Mouse (Mus musculus) hindbrain, embryonic 13.5 days (tissue): ENCODE data around the gene Arhgef17. TPM values are rescaled to one million over a fixed set of nuclear protein-coding genes. Genes with fewer than 3 reads are reported as not detected.

ENCODE experiments used
- ATAC-seq: fragments of 200-750 bp; cut with Nextera tagmentation; 2 replicates; pipeline ENCODE4 v1.8.0; 2017; ENCODE audit warnings: moderate TSS enrichment; ENCODE audit not compliant: low FRiP score
- H3K27ac ChIP-seq: fragments of 300-500 bp; sonication (generic); 2 replicates; pipeline ENCODE4 v1.5.1; 2015; ENCODE audit warnings: inconsistent platforms, mild to moderate bottlenecking, moderate library complexity
- H3K27me3 ChIP-seq: fragments of 300-500 bp; sonication (generic); 2 replicates; pipeline ENCODE4 v1.6.1; 2015; ENCODE audit warnings: mild to moderate bottlenecking, inconsistent platforms
- H3K36me3 ChIP-seq: fragments of 300-500 bp; sonication (generic); 2 replicates; pipeline ENCODE4 v1.6.1; 2015; ENCODE audit warnings: mild to moderate bottlenecking, inconsistent platforms
- H3K4me1 ChIP-seq: fragments of 300-500 bp; sonication (generic); replicated peaks from 2 replicates; pipeline ENCODE4 v1.6.1; 2015; ENCODE audit warnings: inconsistent platforms
- H3K4me2 ChIP-seq: fragments of 300-500 bp; sonication (generic); 2 replicates; pipeline ENCODE4 v1.6.1; 2015; ENCODE audit warnings: inconsistent platforms, mild to moderate bottlenecking, moderate library complexity
- H3K4me3 ChIP-seq: fragments of 300-500 bp; sonication (generic); 2 replicates; pipeline ENCODE4 v1.5.1; 2015; ENCODE audit warnings: mild to moderate bottlenecking, inconsistent platforms
- H3K9ac ChIP-seq: fragments of 300-500 bp; sonication (generic); 2 replicates; pipeline ENCODE4 v1.6.1; 2015; ENCODE audit warnings: mild to moderate bottlenecking, inconsistent platforms
- H3K9me3 ChIP-seq: fragments of 300-500 bp; sonication (generic); 2 replicates; pipeline ENCODE4 v1.6.1; 2016; ENCODE audit warnings: inconsistent platforms
- WGBS: fragments of 180-500 bp; shearing (Covaris S2); methylation state at CpG from one replicate; pipeline ENCODE4 v1.1.7; 2015; 5-methylcytosine and 5-hydroxymethylcytosine counted together
- polyA plus RNA-seq: library from polyadenylated mRNA; unstranded; fragments of >200 nt; fragmentation: Nextera tagmentation; extraction: Ambion mirVana; gene quantifications from 2 replicates; pipeline ENCODE4 v1.2.1, GENCODE M21; 2015

Gene Arhgef17
- polyA plus RNA-seq, 1 experiment from 2014 or later: 7.2 TPM

DNA sequence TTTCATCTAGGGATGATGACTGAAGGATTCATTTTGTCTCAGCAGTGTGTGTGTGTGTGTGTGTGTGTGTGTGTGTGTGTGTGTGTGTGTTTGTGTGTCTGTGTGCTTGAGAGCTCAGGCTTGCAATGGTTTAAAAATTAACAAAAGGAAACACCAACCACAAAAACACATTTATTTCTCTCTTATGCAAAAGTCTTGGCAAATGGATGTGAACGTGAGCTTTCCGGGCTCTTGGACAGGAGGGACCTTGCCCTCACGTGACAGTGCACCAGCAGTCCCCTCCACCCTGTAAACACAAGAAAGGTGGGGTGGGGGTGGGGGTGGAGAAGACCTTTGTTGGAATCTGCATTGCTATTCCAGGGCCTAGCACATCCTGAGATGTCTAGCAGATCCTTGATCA, 5.6 kb upstream of the Arhgef17 start:
- Histone ChIP-seq H3K4me3 (no peak overlapping the region), H3K36me3 (no peaks in the 10 kb centered on the region), H3K27me3 (peaks cover 23% of the 10 kb centered on the region), H3K4me2 (no peak overlapping the region), H3K4me1 (peaks cover 11% of the 10 kb centered on the region), H3K27ac (no peak overlapping the region), H3K9ac (no peak overlapping the region), H3K9me3 (no peaks in the 10 kb centered on the region)
- 69% methylated on average over 3 of the region's 3 CpGs for WGBS
- ATAC-seq: no peak

DNA sequence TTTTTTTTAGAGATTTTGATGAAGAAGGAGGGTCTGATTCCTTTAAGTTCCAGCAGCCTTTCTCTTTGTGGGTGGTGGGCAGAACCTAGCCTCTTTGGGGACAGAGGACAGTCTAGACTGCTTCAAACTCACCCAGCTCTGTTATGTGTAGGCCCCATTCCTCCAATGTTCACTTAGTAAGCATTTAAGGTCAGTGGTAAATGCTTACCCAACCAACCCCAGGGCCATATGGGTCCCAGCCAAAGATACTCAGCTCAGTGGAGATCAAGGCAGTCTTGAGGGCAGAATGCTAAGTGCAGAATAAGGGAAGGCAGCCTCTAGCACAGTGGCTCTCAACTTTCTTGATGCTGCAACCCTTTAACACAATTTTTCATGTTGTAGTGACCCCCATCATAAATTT, 1.6 kb upstream of the Arhgef17 start:
- Histone ChIP-seq H3K9ac (no peak overlapping the region), H3K4me1 (peaks cover 45% of the 10 kb centered on the region), H3K9me3 (no peaks in the 10 kb centered on the region), H3K27ac (no peak overlapping the region), H3K4me3 (no peak overlapping the region), H3K4me2 (no peak overlapping the region), H3K27me3 (peaks cover 60% of the 10 kb centered on the region), H3K36me3 (no peaks in the 10 kb centered on the region)
- ATAC-seq: no peak

DNA sequence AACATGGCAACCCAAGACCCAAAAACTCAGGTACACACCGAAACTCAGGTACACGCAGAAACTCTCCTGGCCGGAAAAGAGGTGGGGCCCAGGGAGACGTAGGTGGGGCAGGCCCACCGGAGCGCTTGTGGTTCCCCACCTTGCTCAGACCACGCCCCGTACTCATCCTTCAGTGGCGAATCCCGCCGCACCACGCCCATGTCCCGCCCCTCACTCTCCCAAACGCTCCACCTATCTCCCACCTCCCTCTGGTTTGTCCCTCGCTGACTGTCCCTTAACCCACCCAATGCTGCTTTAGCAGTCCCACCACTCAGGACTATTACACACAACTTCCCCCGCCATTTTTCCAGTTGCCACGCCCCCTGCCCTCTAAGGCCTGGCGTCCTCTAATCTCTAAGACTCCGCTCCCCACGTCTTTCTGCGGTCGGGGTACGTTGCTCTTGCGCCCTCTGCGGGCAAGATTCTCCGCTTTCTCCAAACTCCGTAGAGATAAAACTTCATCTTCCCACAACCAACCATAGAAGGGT, 637 bp upstream of the Arhgef17 start:
- peak overlapping the region; percentile 50 for H3K4me3 ChIP-seq
- H3K9me3 ChIP-seq: no peaks in the 10 kb centered on the region
- under 1% methylated on average over 27 of the region's 27 CpGs for WGBS
- peaks cover 69% of the 10 kb centered on the region for H3K27me3 ChIP-seq
- H3K4me2 ChIP-seq: peak overlapping the region; percentile 80
- peak overlapping the region; percentile 81 for H3K27ac ChIP-seq
- H3K4me1 ChIP-seq: peaks cover 55% of the 10 kb centered on the region
- ATAC-seq: peak; percentile 77
- H3K36me3 ChIP-seq: no peaks in the 10 kb centered on the region
- peak overlapping the region; percentile 76; the same call in 1 of the 2 replicates for H3K9ac ChIP-seq

DNA sequence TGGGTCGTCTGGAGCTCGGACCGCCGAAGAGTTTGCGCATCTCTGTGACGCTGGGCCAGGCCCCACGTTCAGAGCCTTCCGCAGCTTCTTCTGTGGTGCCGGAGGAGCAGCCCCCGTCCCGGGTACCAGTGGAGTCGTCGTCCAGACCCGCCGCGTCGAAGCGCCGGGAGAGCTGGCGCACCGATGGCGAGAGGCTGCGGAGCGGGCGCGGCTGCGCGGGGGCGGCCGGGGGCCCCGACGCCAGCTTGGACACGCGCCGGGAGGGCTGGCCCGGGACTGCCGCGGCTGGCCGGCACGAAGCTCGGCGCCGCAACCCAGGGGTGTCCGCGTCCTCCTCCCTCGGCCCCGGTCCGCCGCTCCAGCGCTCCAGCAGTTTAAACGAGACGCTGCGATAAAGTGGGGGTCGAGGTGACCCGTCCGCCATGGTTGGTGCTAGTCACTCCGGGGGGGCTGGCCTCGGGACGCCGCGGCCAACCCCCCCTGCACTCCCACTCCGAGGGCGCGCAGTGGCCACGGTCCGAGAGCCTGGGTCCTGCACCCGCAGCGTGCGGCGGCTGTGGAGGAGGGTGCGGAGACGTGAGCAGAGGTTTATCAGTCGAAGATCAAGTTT, 486 bp downstream of the Arhgef17 start:
- no peaks in the 10 kb centered on the region for H3K36me3 ChIP-seq
- peak overlapping the region; percentile 80 for H3K4me2 ChIP-seq
- H3K4me3 ChIP-seq: peak overlapping the region; percentile 50
- WGBS: 1% methylated on average over 73 of the region's 73 CpGs
- peak overlapping the region; percentile 76 for H3K9ac ChIP-seq
- H3K4me1 ChIP-seq: peaks cover 66% of the 10 kb centered on the region
- no peaks in the 10 kb centered on the region for H3K9me3 ChIP-seq
- peaks cover 74% of the 10 kb centered on the region for H3K27me3 ChIP-seq
- ATAC-seq: peak; percentile 31
- H3K27ac ChIP-seq: peak overlapping the region; percentile 81

DNA sequence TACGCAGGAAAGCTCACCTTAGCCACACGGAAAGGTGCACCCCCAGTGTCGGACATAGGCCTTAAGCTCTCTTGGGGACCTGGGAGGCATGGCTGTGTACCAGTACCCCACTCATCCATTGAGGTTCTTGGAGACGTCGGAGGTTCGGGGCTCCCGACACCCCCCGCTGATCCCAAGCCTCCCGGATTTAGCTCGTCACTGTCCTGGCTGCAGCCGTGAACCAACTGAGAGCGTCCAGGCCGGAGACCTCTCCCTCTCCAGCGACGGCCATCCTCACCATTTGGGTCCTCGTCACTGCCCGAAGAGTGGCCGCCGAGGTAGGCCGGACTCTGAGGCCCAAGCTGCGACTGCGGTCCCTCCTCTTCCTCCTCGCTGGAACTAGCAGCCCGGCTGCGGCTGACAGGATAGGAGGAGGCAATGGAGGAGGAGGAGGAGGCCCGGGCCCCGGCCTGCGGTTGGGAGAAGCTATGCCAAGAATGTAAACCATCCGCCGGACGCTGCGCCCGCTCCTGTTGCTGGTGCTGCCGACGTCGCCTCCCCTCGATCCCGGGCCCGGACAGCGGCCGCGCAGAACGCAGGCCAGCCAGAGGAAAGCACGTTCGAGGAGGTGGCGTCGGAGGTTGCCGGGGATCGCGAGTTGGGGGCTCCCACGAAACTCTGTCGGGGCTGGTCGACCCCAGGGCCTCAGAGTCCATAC, 1.1 kb downstream of the Arhgef17 start:
- peak overlapping the region; percentile 76 for H3K9ac ChIP-seq
- H3K27ac ChIP-seq: peak overlapping the region; percentile 81
- H3K4me2 ChIP-seq: peak overlapping the region; percentile 80
- no peaks in the 10 kb centered on the region for H3K36me3 ChIP-seq
- no peak for ATAC-seq
- peak overlapping the region; percentile 50 for H3K4me3 ChIP-seq
- 3% methylated on average over 53 of the region's 53 CpGs for WGBS
- H3K9me3 ChIP-seq: no peaks in the 10 kb centered on the region
- peaks cover 74% of the 10 kb centered on the region for H3K27me3 ChIP-seq
- H3K4me1 ChIP-seq: peaks cover 72% of the 10 kb centered on the region

DNA sequence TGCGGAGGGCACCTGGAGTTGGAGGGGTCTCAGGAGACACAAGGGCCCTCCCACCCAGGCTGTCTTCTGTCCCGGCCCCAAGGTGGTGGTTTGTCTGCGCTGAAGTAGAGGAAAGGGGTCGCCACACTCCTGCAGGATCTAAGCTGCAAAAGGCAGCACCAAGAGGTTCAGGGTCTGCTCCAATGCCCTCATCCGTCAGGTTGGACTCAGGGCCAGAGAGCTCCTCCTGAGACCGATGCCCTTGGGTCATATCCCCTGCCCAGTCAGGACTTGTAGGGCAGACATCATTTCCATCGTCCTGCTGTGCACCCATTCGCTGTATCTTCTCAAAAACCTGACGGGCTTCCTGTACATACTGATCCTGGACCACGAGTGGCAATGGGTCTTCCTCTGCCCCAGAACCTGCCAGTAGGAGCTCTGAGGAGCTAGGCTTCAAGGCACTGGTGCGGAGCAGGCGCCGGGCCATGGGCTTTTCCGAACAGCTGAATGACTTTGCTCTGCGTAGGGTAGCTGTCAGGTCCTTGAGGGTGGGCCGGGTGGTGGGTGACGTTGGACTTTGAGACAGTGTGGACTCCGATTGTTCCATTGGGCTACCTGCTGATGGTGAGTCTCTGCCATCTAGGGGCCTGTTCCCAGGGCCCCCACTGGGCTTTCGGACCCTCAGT, 2.1 kb downstream of the Arhgef17 start:
- Histone ChIP-seq H3K9me3 (no peaks in the 10 kb centered on the region), H3K27ac (no peak overlapping the region), H3K9ac (no peak overlapping the region), H3K36me3 (no peaks in the 10 kb centered on the region), H3K27me3 (peaks cover 73% of the 10 kb centered on the region), H3K4me2 (peak overlapping the region; percentile 80), H3K4me1 (peaks cover 82% of the 10 kb centered on the region), H3K4me3 (peak overlapping the region; percentile 50)
- 81% methylated on average over 19 of the region's 19 CpGs for WGBS
- ATAC-seq: no peak

DNA sequence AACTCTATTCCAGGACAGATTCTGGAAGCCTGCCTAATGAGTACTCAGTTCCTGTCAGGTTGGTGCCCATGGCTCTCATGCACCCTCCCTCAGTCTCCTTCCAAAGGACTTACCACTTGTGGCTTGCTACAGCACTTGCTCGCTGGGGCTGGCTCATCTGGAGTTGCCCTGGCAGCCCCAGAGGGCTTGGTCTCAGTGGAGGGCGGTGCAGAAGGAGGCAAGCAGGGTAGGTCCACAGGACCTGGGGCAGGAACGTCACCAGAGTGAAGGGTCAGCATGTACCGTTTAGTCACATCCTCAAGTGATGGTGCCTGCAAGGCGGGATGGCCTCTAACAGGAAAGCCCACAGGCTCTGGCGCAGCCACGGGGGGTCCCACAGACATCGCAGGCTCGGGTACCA, 3.5 kb downstream of the Arhgef17 start:
- Histone ChIP-seq H3K27ac (no peak overlapping the region), H3K4me3 (peak overlapping the region; percentile 50), H3K9ac (0 out of 2 replicates have a peak overlapping the region, but pooled peaks have one; percentile 29), H3K27me3 (peaks cover 64% of the 10 kb centered on the region), H3K9me3 (no peaks in the 10 kb centered on the region), H3K36me3 (no peaks in the 10 kb centered on the region), H3K4me2 (peak overlapping the region; percentile 80), H3K4me1 (peaks cover 95% of the 10 kb centered on the region)
- no peak for ATAC-seq
- WGBS: 59% methylated on average over 9 of the region's 9 CpGs

DNA sequence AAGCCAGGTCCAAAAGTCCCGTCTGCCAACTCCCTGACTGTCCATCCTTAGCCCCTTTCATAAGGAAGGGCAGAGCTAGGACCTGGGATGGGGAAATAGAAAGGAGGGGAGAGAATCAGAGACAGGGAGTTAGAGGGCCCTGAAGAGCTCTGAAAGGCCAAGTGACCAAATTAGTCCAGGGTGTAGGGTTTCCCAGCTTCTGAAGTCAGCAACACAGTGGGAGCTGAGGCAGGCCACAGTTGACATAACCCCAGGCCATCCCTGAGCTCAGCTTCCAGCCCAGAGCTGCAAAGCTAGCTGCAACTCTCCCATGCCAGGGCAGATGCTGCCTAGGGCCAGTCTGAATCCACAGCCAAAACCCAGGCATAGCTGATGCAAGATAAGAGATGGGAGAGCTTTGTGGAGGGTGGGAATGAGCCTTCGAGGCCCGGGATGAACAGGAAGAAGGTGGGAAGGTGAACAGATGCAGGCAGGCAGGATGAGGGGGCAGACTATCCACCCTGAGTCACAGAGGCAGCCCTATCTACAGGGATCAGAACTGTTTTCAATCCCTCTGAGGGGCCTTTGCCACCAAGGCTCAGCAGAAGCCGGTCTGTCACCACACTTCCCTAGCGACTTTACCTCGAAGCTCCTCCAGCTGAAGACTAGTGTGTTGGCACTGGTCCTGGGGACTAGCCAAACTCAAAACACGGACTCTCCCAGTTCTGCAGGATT, 4.5 kb downstream of the Arhgef17 start:
- Histone ChIP-seq H3K9ac (peak overlapping the region; percentile 55), H3K4me3 (peak overlapping the region; percentile 50), H3K4me1 (peaks cover 100% of the 10 kb centered on the region), H3K36me3 (no peaks in the 10 kb centered on the region), H3K27me3 (peaks cover 54% of the 10 kb centered on the region), H3K27ac (no peak overlapping the region), H3K9me3 (no peaks in the 10 kb centered on the region), H3K4me2 (peak overlapping the region; percentile 80)
- 34% methylated on average over 7 of the region's 7 CpGs for WGBS
- ATAC-seq: no peak

DNA sequence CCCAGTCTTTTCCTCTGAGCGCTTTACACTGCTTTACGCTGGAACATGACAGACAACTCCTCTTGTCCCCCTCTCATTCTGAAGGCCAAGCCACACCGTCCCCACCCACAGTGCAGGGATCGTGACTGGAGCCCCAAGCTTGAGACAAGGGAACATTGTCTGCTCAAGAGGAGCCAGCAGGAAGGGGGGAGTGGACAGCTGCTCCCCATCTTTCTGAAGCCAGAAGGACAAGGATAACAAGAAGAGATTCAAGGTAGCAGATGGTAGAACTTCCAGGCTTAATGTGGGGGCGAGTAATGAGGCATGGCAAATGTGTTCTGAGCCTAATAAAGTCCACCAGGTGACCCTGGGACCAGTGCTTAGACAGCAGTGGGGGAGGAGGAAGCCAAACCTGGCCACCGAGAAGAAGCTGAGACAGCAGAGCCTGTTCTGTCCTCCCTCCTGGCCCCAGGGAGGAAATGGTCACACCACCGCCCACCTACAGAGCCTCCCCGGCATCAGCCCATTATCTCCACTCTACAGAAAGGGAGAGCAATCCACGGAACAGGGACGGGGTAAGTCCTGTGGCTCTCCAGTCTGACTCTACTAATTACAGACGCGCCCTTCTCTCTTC, 5.5 kb downstream of the Arhgef17 start:
- WGBS: 25% methylated on average over 12 of the region's 12 CpGs
- Histone ChIP-seq H3K9ac (no peak overlapping the region), H3K9me3 (no peaks in the 10 kb centered on the region), H3K4me2 (peak overlapping the region; percentile 80), H3K36me3 (no peaks in the 10 kb centered on the region), H3K4me3 (peak overlapping the region; percentile 50), H3K27me3 (peaks cover 43% of the 10 kb centered on the region), H3K27ac (no peak overlapping the region), H3K4me1 (peaks cover 94% of the 10 kb centered on the region)
- ATAC-seq: no peak

DNA sequence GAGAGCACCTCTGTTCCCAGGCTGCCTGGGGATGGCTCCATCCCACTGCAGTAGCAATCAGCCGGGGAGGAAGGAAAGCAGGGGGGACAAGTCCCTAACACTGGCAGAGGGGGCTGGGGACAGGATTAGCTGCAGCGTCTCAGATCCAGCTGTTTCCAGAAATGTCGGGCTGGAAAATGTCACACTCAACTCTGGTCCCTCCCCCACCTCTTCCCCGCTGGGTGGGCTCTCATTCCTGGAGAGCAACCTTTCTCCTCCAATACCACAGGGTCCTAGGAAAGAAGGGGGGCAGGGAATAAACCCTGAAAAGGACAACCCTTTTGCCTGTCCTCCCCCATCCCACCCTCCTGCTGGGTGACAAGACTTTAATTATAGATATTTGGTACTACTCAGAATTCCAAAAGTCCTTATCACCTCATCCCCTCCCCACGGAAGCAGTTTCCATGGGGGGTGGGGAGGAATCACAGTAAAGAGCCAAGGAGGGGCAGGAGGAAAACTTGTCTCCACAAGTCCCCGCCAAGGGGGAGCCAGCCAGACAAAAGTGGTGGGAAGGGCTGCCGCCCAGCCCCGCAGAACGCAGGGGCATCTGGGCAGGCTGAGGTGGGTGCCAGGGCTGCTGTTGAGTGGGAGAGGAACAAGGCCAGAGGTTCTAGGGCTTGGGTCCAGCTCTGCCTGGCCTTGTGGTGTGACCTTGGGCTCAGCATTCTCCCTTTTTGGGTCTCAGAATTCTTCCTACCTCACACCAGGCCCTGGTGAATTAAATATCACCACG, 7.0 kb downstream of the Arhgef17 start:
- WGBS: 38% methylated on average over 10 of the region's 10 CpGs
- ATAC-seq: no peak
- no peaks in the 10 kb centered on the region for H3K36me3 ChIP-seq
- no peaks in the 10 kb centered on the region for H3K9me3 ChIP-seq
- peaks cover 28% of the 10 kb centered on the region for H3K27me3 ChIP-seq
- no peak overlapping the region for H3K4me3 ChIP-seq
- peak overlapping the region; percentile 40; the same call in 1 of the 2 replicates for H3K9ac ChIP-seq
- H3K4me2 ChIP-seq: peak overlapping the region; percentile 80
- H3K4me1 ChIP-seq: peaks cover 84% of the 10 kb centered on the region
- H3K27ac ChIP-seq: no peak overlapping the region

DNA sequence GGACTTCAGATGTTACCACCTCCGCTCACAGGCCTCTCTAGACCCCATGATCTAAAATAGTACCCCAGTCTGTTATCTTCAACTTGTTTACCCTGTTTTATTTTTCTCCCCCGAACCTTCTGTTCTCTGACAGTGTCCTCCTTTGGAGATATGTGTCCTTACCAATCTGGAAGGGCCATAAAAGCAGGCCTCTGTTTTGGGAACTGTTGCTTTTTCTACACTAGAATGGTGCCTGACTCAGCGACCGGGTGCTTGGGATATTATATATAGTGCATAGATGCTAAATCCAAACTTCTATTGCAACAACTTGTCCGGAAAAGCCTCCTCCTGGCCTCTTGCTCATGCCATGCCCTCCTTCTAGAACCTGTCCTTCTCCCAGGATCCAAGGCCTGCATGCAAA, 7.7 kb downstream of the Arhgef17 start:
- 0 out of 2 replicates have a peak overlapping the region, but pooled peaks have one; percentile 40 for H3K9ac ChIP-seq
- no peak for ATAC-seq
- H3K4me2 ChIP-seq: no peak overlapping the region; the same call in 1 of the 2 replicates
- peaks cover 21% of the 10 kb centered on the region for H3K27me3 ChIP-seq
- H3K27ac ChIP-seq: no peak overlapping the region
- no peaks in the 10 kb centered on the region for H3K9me3 ChIP-seq
- H3K36me3 ChIP-seq: no peaks in the 10 kb centered on the region
- 91% methylated on average over 5 of the region's 5 CpGs for whole genome bisulfite sequencing
- H3K4me3 ChIP-seq: no peak overlapping the region
- H3K4me1 ChIP-seq: peaks cover 84% of the 10 kb centered on the region
